Mouse (Mus musculus) embryonic stem cell, embryonic (primary cell): Measurements from ENCODE around the gene Slc19a2.

ENCODE experiments used
- CTCF ChIA-PET, 4 experiments: fragments of 300-600 bp in 2 of 4; fragments of 350-600 bp in 2 of 4; sonication (Branson Sonifier 250); formaldehyde crosslinking; loops; one replicate each; lab custom pipeline; 2022; ENCODE audit warnings: inconsistent platforms in 2 of 4; lab: Charles Lee
- POLR2A ChIA-PET, 4 experiments: fragments of 300-600 bp in 2 of 4; fragments of 350-600 bp in 2 of 4; sonication (Branson Sonifier 250); formaldehyde crosslinking; loops; one replicate each; lab custom pipeline; 2022; ENCODE audit warnings: antibody characterized with exemption in 4 of 4, inconsistent platforms in 1 of 4; lab: Charles Lee

Gene Slc19a2

DNA sequence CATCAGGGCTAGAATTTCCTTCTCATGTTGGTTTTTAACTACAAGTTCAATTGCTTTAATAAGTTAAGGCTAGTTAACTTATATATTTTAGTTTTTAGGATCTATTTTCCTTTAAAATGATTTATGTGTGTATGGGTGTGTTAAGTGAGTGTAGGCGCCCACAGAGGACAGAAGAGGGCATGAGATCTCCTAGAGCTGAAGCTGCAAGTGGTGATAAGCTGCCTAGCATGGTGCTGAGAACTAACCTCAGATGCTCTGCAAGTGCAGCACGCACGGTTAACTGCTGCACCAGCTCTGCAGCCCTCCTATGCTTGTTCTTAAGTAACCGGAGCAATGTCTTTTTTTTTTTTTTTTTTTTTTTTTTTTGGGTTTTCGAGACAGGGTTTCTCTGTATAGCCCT lies 47.6 kb downstream of the Slc19a2 start:
- POLR2A ChIA-PET, result interaction anchor here in 1 of 4 experiments (0.6 kb wide), 1 partner anchor 36 kb away, joined by 3 read pairs; no protein-coding TSS in a partner anchor
- CTCF ChIA-PET, result no interaction called here

- ChIA-PET CTCF (interaction anchor here in 1 of 4 experiments (1.2 kb wide), 1 partner anchor 15 kb away, joined by 3 read pairs; no protein-coding TSS in a partner anchor), POLR2A (interaction anchor here in 1 of 4 experiments (0.7 to 1.2 kb wide), 2 partner anchors 14 to 525 kb away, joined by 3 to 4 read pairs; no protein-coding TSS in a partner anchor)
These were observed 53.1 kb downstream of the Slc19a2 start for GRCm38 (mm10) chr1:164301949-164302348.

DNA sequence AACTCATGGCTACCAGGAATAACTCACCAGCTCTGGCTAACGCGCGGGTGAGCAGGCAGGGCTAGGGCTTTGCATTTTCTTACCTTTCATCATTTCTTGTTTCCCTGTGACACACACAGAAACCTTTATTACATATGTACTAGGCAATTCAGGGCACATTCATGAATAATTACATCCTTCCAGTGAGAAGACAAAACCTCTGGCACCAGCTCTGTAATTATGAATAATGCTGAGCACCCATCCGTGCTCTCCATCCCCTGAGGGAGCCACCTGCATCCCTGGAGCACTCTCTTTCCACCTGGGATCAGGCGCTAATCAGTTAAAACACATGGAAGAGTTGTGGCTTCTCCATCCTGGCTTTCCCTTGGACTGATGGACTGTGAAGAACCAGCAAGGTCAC lies 55.0 kb downstream of the Slc19a2 start, which contains the start of gene Nme7:
Gene Nme7, plus strand, starts transcription at position 301 of the 400 bp plus-strand sequence.
- POLR2A ChIA-PET, result interaction anchor here in 1 of 4 experiments (1.4 kb wide), 2 partner anchors 11 to 12 kb away, joined by 3 to 5 read pairs; no protein-coding TSS in a partner anchor
- CTCF ChIA-PET, result no interaction called here

DNA sequence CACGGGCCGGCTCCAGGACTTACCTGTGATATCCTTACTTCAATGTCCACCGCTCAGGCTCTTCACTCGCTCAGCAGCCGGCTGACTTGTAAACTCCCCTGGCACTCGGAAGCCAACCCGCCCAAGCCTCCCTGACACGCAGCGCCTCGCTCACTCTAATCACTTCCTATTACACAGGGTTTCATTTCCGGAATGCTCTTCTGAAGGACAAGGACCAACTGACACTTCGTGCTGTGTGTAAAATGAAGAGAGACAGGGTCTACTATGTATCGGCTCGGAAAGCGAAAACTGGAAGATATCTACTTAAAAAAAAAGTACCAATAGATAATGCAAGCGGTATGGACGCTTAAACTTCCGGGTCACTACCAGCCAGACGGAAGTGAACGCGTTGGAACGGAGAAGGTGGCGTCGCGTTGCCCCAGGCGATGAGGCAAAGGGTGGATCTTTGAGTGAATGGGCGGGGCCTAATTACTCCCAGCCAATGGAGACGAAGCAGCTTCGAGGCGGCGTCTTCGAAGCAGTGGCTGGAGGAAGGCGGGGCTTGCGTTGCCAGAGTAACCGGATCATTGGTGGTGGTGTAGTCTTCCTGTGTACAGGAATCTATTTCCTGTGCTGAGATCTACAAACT lies 58.4 kb downstream of the Slc19a2 start, which contains the start of gene Blzf1:
Gene Blzf1, minus strand, starts transcription at position 366 of the 628 bp plus-strand sequence.
- CTCF ChIA-PET, result interaction anchor here (0.6 to 1.9 kb wide), 5 partner anchors 9 to 1346 kb away, joined by 3 to 10 read pairs (median 3); no protein-coding TSS in a partner anchor
- POLR2A ChIA-PET, result interaction anchor here (0.7 to 1.9 kb wide), 33 partner anchors 9 to 1327 kb away, joined by 3 to 13 read pairs (median 3); partner anchors contain the start of genes BC055324 (in 2 of the 4), Mettl18 (in 2 of the 4), Slc19a2 (in 2 of the 4) and Atp1b1 (in 1 of the 4)

DNA sequence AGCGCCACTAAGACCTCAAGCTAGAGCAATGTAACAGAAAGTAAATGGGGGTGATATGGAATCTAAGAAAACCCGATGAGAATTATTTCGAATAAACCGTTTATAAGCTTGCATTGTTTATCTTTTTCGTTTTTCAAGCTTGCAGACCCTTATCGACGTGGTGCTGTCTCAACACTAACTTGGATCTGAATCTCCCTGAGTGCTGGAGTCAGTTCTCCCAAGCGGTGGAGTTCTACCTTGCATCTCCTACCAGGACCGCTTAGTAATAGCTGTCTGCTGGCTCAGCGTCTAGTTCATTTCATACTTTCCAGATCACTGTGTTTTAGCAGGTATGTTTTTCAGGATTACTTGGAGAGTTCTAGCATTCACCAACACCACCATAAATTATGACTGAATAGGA lies 59.1 kb downstream of the Slc19a2 start:
- ChIA-PET POLR2A (interaction anchor here (0.7 to 1.9 kb wide), 33 partner anchors 8 to 1326 kb away, joined by 3 to 13 read pairs (median 3); partner anchors contain the start of genes BC055324 (in 2 of the 4), Mettl18 (in 2 of the 4), Slc19a2 (in 2 of the 4) and Atp1b1 (in 1 of the 4)), CTCF (interaction anchor here in 3 of 4 experiments (0.6 to 1.9 kb wide), 4 partner anchors 8 to 1346 kb away, joined by 3 to 10 read pairs (median 5); no protein-coding TSS in a partner anchor)

DNA sequence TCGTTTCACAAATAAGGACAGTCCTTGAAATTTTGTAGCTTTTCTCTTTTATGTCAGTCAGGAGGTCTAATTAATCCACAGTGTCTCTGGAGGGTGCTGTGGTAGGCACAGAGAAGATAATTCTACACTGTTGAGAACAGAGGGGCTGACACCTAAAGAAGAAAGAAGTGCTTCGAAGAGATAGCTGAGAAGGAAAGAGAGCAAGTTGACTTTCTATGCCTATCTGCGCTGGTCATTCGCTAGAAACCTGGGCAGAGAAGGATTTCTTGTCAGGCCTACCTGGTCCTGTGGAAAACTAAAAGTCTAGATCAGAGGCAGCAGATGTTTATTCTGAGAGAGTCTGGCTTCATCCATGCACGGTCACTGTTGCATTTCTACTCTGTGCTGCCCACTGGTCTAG lies 65.2 kb downstream of the Slc19a2 start:
- POLR2A ChIA-PET, result interaction anchor here in 2 of 4 experiments (0.6 to 2.5 kb wide), 4 partner anchors 11 to 167 kb away, joined by 3 to 5 read pairs (median 4); no protein-coding TSS in a partner anchor
- CTCF ChIA-PET, result interaction anchor here in 1 of 4 experiments (1.6 kb wide), 1 partner anchor 11 kb away, joined by 3 read pairs; no protein-coding TSS in a partner anchor
